Mouse (Mus musculus): Measurements from ENCODE around the gene N6amt1. TPM values are rescaled to one million over a fixed set of nuclear protein-coding genes. Genes with fewer than 3 reads are reported as not detected.

Gene N6amt1
- total RNA-seq (2021): 10 to 100 TPM; 17.3 to 18.5 TPM

GRCm38 (mm10) chr16:87354075-87354583, at the start of gene N6amt1:
Gene N6amt1 (plus strand): TSS chr16:87354185.
- peak; percentile 93 to 95 for DNase-seq (ENCODE audit: low spot score in 2 of 2)
- intact Hi-C loops (cut with DNase I): no loop called here

GRCm38 (mm10) chr16:87305251-87306011, 48.6 kb upstream of the N6amt1 start:
- DNase-seq (ENCODE audit: low spot score in 2 of 2): no peak
- intact Hi-C loops (cut with DNase I): no loop called here

GRCm38 (mm10) chr16:87307109-87307735, 46.8 kb upstream of the N6amt1 start:
- DNase-seq (ENCODE audit: low spot score in 2 of 2): peak; percentile 15 to 84
- intact Hi-C loops (cut with DNase I): no loop called here

DNA sequence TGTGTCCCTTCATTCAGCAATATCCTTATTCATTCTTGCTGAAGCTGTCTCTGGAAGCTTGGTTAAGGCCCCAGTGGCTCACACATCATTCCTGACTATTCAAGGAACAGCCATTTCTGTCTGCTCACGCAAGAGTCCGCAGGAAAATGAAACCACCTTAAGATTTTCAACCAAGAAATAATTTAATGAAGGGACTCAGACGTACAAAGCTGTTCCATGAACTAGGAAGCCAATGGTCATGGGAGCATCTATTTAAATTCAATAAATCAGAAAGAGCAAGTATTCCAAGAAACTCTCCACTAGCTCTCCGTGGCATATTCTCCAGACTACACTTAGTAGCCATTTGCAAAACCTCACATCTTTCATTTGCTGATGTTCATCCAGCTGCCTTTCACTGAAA, 43.3 kb upstream of the N6amt1 start:
- no peak for DNase-seq (ENCODE audit: low spot score in 2 of 2)

DNA sequence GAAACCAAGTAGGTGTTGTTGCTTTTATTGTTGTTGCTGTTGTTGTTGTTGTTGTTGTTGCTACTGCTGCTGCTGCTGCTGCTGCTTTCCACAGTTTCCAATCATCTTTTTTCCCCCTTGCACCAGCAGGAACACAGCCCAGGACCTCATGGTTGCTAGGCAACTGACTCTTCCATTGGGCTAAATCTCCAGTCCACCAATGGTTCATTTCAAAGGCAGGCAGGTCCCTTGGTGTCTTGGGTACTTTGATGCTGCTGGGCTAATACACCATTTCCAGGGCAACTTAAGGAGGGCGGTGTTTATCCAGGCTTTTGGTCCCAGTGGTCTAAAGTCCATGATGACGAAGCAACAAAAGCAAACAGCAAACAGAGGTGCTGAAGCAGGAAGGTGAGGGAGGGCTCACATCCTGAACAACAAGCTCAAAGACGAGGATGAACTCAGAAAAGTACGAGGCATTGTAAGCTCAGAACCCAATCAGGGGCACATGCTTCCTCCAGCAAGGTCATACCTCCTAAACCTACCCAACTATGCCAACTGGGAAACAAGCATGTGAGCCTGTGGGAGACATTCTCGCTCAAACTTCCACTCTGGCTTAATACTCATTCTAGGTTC, 35.7 kb upstream of the N6amt1 start:
- intact Hi-C loops (cut with DNase I): no loop called here
- no peak for DNase-seq (ENCODE audit: low spot score in 2 of 2)

More for the DNA sequence above, 43.3 kb upstream of the N6amt1 start:
- intact Hi-C loops (cut with DNase I): no loop called here

- no peak for DNase-seq (ENCODE audit: low spot score in 2 of 2)
- intact Hi-C loops (cut with DNase I): no loop called here
These were observed 35.0 kb upstream of the N6amt1 start for GRCm38 (mm10) chr16:87318998-87319397.

DNA sequence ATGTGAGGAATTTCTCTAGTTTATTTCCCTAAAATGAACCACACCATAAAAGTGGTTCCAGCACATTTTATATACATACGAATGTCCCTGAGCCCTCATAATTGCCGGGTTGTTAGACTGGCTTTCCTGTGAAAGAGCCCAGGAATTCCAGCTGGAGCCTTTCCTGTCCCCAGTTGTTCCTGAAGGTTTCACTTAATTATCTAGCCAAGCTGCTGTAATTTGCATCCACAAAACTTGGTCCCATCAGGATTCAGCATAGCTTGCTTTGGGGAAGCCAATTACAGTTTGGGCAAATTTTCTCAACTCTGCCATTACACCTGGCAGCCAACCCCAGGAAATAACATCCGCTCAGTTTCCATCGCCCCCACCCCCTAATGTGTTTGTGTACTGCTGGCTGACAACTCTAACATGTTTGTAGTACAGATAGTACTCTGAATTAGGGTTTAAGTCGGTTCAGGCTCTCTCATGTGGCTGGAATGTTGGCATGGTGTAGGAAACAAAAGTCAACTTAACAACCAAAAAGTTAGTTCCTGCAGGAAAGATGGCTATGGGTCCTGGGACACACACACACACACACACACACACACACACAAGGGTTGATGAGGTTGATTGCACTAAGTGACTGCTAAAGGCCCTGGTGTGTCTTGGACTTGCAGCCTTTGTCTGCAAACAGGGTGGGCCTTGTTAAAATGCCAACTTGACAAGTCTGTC, 34.3 kb upstream of the N6amt1 start:
- no peak for DNase-seq (ENCODE audit: low spot score in 2 of 2)
- intact Hi-C loops (cut with DNase I): no loop called here

DNA sequence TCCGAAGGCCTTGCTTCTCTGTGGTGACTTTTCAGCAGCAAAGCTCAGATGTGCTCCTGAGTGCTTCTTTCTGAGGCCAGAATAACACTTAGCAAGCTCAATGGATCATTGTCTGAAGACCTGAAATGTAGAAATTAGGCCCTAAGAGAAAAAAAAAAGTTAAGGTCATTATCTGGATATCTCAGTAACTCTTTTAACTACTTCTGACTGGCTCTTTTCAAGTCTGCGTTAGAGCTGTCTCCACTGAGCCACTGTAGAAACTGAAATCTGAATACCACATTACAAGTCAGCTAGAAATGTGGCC, 33.8 kb upstream of the N6amt1 start:
- intact Hi-C loops (cut with DNase I): no loop called here

GRCm38 (mm10) chr16:87324571-87324970, 29.4 kb upstream of the N6amt1 start:
- no peak for DNase-seq (ENCODE audit: low spot score in 2 of 2)
- intact Hi-C loops (cut with DNase I): no loop called here

More for the DNA sequence above, 33.8 kb upstream of the N6amt1 start:
- no peak for DNase-seq (ENCODE audit: low spot score in 2 of 2)

DNA sequence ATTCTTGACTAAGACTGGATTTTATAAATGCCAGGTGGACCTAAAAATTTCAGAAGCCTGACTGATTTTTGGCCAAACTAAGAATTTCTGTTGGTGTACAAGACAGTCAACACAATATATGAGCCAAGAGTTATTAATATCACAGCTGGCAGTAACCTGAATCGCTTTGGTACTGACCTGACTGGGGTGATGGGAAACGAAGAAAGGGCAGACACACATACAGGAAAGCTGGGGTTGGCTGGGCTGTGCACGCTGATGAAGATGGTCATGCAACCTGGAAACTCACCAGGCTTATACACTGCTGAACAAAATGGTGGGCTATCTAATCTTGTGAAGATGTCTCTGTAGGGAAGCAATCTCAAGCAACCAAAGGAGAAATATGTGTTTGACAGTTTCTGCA, 24.0 kb upstream of the N6amt1 start:
- no peak for DNase-seq (ENCODE audit: low spot score in 2 of 2)
- intact Hi-C loops (cut with DNase I): no loop called here

DNA sequence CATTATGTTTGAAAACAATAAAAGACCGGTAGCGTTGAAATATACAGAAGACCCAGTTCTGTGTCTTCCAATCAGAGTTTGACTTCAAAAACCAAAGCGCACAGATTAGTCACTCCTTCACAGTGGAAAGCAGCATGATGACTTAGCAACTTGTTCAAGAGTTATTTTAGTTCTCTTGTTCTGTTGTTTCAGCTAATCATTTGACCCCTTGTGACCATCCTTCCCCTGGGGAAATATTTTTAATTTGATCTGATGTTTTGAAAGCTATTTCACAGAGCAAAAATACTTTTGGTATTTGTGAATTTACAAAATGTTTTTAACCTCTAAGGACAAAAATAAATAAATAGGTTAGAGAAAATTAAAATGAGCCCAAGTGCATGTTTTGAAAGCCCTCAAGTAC, 19.2 kb upstream of the N6amt1 start:
- DNase-seq (ENCODE audit: low spot score in 2 of 2): no peak
- intact Hi-C loops (cut with DNase I): no loop called here

GRCm38 (mm10) chr16:87341043-87341572, 12.9 kb upstream of the N6amt1 start:
- no peak for DNase-seq (ENCODE audit: low spot score in 2 of 2)
- intact Hi-C loops (cut with DNase I): no loop called here

- DNase-seq (ENCODE audit: low spot score in 2 of 2): no peak
- intact Hi-C loops (cut with DNase I): no loop called here
These were observed 5.9 kb upstream of the N6amt1 start for GRCm38 (mm10) chr16:87348133-87348532.

- no peak for DNase-seq (ENCODE audit: low spot score in 2 of 2)
These were observed 2.4 kb upstream of the N6amt1 start for GRCm38 (mm10) chr16:87351386-87352105.

DNA sequence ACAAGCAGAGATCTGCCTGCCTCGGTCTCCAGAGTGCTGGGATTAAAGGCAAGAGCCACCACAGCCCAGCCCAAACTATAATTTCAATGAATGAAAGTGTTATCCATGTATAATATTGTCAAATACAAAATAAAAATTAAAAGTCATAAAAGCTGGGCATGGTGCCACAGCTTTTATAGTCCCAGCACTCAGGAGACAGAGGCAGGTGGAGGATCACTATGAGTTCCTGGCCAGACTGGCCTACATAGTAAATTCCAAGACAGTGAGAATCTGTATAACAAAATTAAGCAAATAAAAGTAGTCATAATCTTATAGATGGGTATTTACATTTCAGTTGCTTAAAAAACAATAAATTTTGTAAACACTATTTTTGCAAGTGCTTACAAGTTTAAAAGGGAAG, 380 bp upstream of the N6amt1 start:
- DNase-seq (ENCODE audit: low spot score in 2 of 2): no peak
- intact Hi-C loops (cut with DNase I): no loop called here

More at GRCm38 (mm10) chr16:87351386-87352105, 2.4 kb upstream of the N6amt1 start:
- intact Hi-C loops (cut with DNase I): no loop called here

DNA sequence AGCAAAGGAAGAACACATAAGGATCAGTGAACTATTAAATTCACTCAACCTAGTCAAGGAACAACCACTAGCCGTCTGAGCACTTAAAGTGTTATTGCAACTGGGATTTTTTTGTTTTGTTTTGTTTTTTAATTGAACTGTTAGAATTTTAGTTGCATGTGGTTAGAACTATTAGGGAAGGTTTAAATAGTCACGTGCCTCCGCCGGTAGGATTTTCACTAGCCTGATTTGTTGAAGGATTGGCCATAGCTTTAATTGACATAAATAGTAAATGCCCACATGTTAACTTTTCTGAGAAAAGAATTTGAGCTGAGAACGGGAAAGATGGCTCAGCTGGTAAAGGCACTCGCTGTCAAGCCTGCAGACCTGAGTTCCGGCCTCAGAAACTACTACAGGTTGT, 763 bp downstream of the N6amt1 start:
- DNase-seq (ENCODE audit: low spot score in 2 of 2): no peak
- intact Hi-C loops (cut with DNase I): no loop called here

GRCm38 (mm10) chr16:87360096-87360495, 6.1 kb downstream of the N6amt1 start:
- DNase-seq (ENCODE audit: low spot score in 2 of 2): no peak
- intact Hi-C loops (cut with DNase I): no loop called here

- no peak for DNase-seq (ENCODE audit: low spot score in 2 of 2)
- intact Hi-C loops (cut with DNase I): no loop called here
These were observed 10.2 kb downstream of the N6amt1 start for GRCm38 (mm10) chr16:87364231-87364630.

GRCm38 (mm10) chr16:87366035-87366434, 12.1 kb downstream of the N6amt1 start:
- intact Hi-C loops (cut with DNase I): no loop called here

More at GRCm38 (mm10) chr16:87366035-87366434, 12.1 kb downstream of the N6amt1 start:
- DNase-seq (ENCODE audit: low spot score in 2 of 2): no peak

Data from left cerebral cortex, postnatal 25 days (tissue).